ENCODE assay signal across 9 mouse cellular contexts in the genomic region with DNA sequence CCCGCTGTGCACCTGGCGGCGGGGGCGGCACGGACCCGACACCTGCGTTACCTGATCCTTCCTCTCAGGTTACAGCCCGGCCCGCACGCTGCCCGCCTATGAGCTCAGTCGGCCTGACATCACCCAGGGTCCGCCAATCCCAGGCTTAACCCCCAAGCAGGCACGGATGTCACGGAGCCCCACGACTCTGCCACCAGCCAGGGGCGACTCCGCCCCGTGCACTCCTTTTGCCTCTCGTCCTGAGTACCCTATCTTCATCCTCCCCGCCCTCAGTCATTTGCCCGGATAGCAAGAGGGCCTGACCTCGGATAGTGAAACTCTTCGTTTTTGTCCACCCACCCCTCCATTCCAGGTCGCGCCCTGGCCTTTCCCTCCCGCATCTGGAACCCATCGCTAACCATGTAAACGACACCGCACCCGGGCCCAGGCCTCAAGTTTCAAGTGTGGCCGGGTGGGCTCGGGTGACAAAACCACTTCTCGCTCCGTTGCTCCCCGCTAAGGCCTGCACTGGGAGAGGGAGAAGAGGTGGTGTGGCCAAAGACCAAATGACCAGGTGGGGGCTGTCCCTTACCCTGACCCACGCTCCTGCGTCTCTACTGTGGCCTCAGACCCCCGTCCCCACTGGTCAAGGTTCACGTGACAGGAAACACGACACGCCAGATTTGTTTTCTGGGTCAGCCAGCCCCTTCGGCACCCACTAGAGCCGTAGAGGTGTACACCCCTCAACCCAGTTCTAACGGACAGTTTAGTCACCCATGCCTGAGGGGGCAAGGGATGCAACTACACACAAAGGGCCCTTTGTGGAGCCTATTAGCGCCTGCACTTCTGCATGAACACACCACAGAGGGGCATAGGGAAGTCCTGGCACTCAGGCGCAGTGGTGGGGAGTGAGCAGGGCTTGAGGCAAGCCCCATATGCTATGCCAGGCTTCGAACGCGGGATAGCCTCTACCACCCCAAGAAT. TPM values are rescaled to one million over a fixed set of nuclear protein-coding genes. Genes with fewer than 3 reads are reported as not detected.
DNase-seq lines count a peak whose midpoint lies in the region; ATAC-seq and TF ChIP-seq lines count a peak whose summit lies in the region.
"Had no signal": no experiment of that assay in that cellular context is flagged by ENCODE, and none has a peak within 500 bp of the region (broad histone marks: within the 10 kb centered on the region; RNA-seq: fewer than 3 reads in every experiment).

No protein-coding gene starts in this region.

- ATAC-seq in kidney, postnatal 0 days (replicated peaks; ENCODE audit: low FRiP score, low read depth) = peak; percentile 33
- 0 out of 2 replicates have a peak, but pooled peaks have one; percentile 8 for ATAC-seq in embryonic facial prominence, embryonic 13.5 days (ENCODE audit: insufficient number of reproducible peaks, insufficient read depth, low FRiP score, low TSS enrichment, low read depth)
- ATAC-seq in neural tube, embryonic 15.5 days (ENCODE audit: low FRiP score) = no peak

- peak overlapping the region; percentile 66 for H3K4me2 ChIP-seq in kidney, postnatal 0 days (ENCODE audit: low read length)
- peak overlapping the region; percentile 80 for H3K4me2 ChIP-seq in embryonic facial prominence, embryonic 13.5 days
- H3K4me2 ChIP-seq in neural tube, embryonic 15.5 days = peak overlapping the region; percentile 61

- peaks cover 21% of the 10 kb centered on the region; the same call in 1 of the 2 replicates for H3K4me1 ChIP-seq in kidney, postnatal 0 days (replicated peaks; ENCODE audit: insufficient read depth, low read length)
- H3K4me1 ChIP-seq in embryonic facial prominence, embryonic 13.5 days = peaks cover 32% of the 10 kb centered on the region
- H3K4me1 ChIP-seq in neural tube, embryonic 15.5 days = peaks cover 21% of the 10 kb centered on the region

- H3K9me3 ChIP-seq in kidney, postnatal 0 days (replicated peaks; ENCODE audit: low read length) = no peaks in the 10 kb centered on the region
- no peaks in the 10 kb centered on the region for H3K9me3 ChIP-seq in embryonic facial prominence, embryonic 13.5 days
- H3K9me3 ChIP-seq in neural tube, embryonic 15.5 days (replicated peaks) = no peaks in the 10 kb centered on the region

- H3K9ac ChIP-seq in kidney, postnatal 0 days (ENCODE audit: low read depth, low read length) = peak overlapping the region; percentile 53
- peak overlapping the region; percentile 65; the same call in 1 of the 2 replicates for H3K9ac ChIP-seq in embryonic facial prominence, embryonic 13.5 days
- no peak overlapping the region for H3K9ac ChIP-seq in neural tube, embryonic 15.5 days (replicated peaks)

- DNase-seq in kidney, postnatal 0 days (ENCODE audit: low spot score) = peak; percentile 68
- DNase-seq in kidney, adult 8-10 months = no peak
- DNase-seq in kidney, postnatal 10 days = peak; percentile 47
- DNase-seq in cerebellum, adult 11-12 months = no peak
- no peak for DNase-seq in layer of hippocampus, postnatal 10 days (ENCODE audit: low spot score in 2 of 2)
- no peak for DNase-seq in lung, postnatal 14 days

- WGBS in kidney, postnatal 0 days = 6% methylated on average over 50 of the region's 50 CpGs
- WGBS in embryonic facial prominence, embryonic 13.5 days = 3% methylated on average over 50 of the region's 50 CpGs
- WGBS in neural tube, embryonic 15.5 days = 5% methylated on average over 50 of the region's 50 CpGs

- peak overlapping the region; percentile 84 for H3K27ac ChIP-seq in kidney, postnatal 0 days
- no peak overlapping the region for H3K27ac ChIP-seq in embryonic facial prominence, embryonic 13.5 days
- H3K27ac ChIP-seq in neural tube, embryonic 15.5 days (replicated peaks) = no peak overlapping the region
- H3K27ac ChIP-seq: left cerebral cortex, adult 2 months had no signal

- H3K36me3 ChIP-seq in kidney, postnatal 0 days (ENCODE audit: insufficient read depth, low read length) = no peaks in the 10 kb centered on the region
- no peaks in the 10 kb centered on the region for H3K36me3 ChIP-seq in embryonic facial prominence, embryonic 13.5 days
- H3K36me3 ChIP-seq in neural tube, embryonic 15.5 days = no peaks in the 10 kb centered on the region

- peak overlapping the region; percentile 37 for H3K4me3 ChIP-seq in kidney, postnatal 0 days (replicated peaks; ENCODE audit: low read depth, low read length)
- H3K4me3 ChIP-seq in embryonic facial prominence, embryonic 13.5 days = peak overlapping the region; percentile 46
- peak overlapping the region; percentile 36 for H3K4me3 ChIP-seq in neural tube, embryonic 15.5 days (replicated peaks)

- TF ChIP-seq CTCF in kidney, postnatal 0 days (IDR thresholded peaks at IDR 0.05; ENCODE audit: low read depth) = no peak

- peaks cover 28% of the 10 kb centered on the region for H3K27me3 ChIP-seq in kidney, postnatal 0 days (ENCODE audit: insufficient read depth, low read length)
- peaks cover 84% of the 10 kb centered on the region for H3K27me3 ChIP-seq in embryonic facial prominence, embryonic 13.5 days
- peaks cover 86% of the 10 kb centered on the region for H3K27me3 ChIP-seq in neural tube, embryonic 15.5 days (replicated peaks)

RNA-seq across cellular contexts. Expression of a gene that starts 16.4 kb away (rescaled TPM):
- 0.68 and 0.83 TPM in 2 replicates for polyA plus RNA-seq in kidney, postnatal 0 days (2015; fragmentation: Nextera tagmentation; extraction: Ambion mirVana)
- 1.1 and 1.5 TPM in 2 replicates for polyA plus RNA-seq in embryonic facial prominence, embryonic 13.5 days (2015; fragmentation: Nextera tagmentation; extraction: Ambion mirVana)
- 1.2 and 2.4 TPM in 2 replicates for polyA plus RNA-seq in neural tube, embryonic 15.5 days (2015; fragmentation: Nextera tagmentation; extraction: Ambion mirVana)
- 10 to 100 TPM; 14.0 to 15.1 TPM for total RNA-seq in layer of hippocampus, postnatal 10 days (2021)

RNA-seq across cellular contexts. Expression of a gene that starts 20.1 kb away (rescaled TPM):
- 32.9 and 35.0 TPM in 2 replicates for polyA plus RNA-seq in kidney, postnatal 0 days (2015; fragmentation: Nextera tagmentation; extraction: Ambion mirVana)
- polyA plus RNA-seq in embryonic facial prominence, embryonic 13.5 days (2015; fragmentation: Nextera tagmentation; extraction: Ambion mirVana) = 3.4 and 5.9 TPM in 2 replicates
- 0.31 and 3.3 TPM in 2 replicates for polyA plus RNA-seq in neural tube, embryonic 15.5 days (2015; fragmentation: Nextera tagmentation; extraction: Ambion mirVana)
- under 1 TPM; 0.62 to 0.78 TPM for total RNA-seq in layer of hippocampus, postnatal 10 days (2021)

RNA-seq across cellular contexts. Expression of a gene that starts 26.6 kb away (rescaled TPM):
- polyA plus RNA-seq in kidney, postnatal 0 days (2015; fragmentation: Nextera tagmentation; extraction: Ambion mirVana) = 0.41 and 0.78 TPM in 2 replicates
- 0.10 TPM in 1 of 2 replicates, not detected in the other for polyA plus RNA-seq in embryonic facial prominence, embryonic 13.5 days (2015; fragmentation: Nextera tagmentation; extraction: Ambion mirVana)
- not detected in 2 replicates for polyA plus RNA-seq in neural tube, embryonic 15.5 days (2015; fragmentation: Nextera tagmentation; extraction: Ambion mirVana)
- total RNA-seq in layer of hippocampus, postnatal 10 days (2021) = not detected
- total RNA-seq: left cerebral cortex, adult 2 months had no signal

RNA-seq across cellular contexts. Expression of a gene that starts 45.8 kb away (rescaled TPM):
- 56.4 and 63.5 TPM in 2 replicates for polyA plus RNA-seq in kidney, postnatal 0 days (2015; fragmentation: Nextera tagmentation; extraction: Ambion mirVana)
- polyA plus RNA-seq in embryonic facial prominence, embryonic 13.5 days (2015; fragmentation: Nextera tagmentation; extraction: Ambion mirVana) = 48.5 and 54.1 TPM in 2 replicates
- 402 and 456 TPM in 2 replicates for polyA plus RNA-seq in neural tube, embryonic 15.5 days (2015; fragmentation: Nextera tagmentation; extraction: Ambion mirVana)
- 100 to 1,000 TPM; 426 to 431 TPM for total RNA-seq in layer of hippocampus, postnatal 10 days (2021)

RNA-seq across cellular contexts. Expression of a gene that starts 59.8 kb away (rescaled TPM):
- polyA plus RNA-seq in kidney, postnatal 0 days (2015; fragmentation: Nextera tagmentation; extraction: Ambion mirVana) = 18.3 and 19.3 TPM in 2 replicates
- 19.5 and 22.2 TPM in 2 replicates for polyA plus RNA-seq in embryonic facial prominence, embryonic 13.5 days (2015; fragmentation: Nextera tagmentation; extraction: Ambion mirVana)
- polyA plus RNA-seq in neural tube, embryonic 15.5 days (2015; fragmentation: Nextera tagmentation; extraction: Ambion mirVana) = 13.5 and 13.6 TPM in 2 replicates
- total RNA-seq in layer of hippocampus, postnatal 10 days (2021) = 10 to 100 TPM; 76.0 to 79.6 TPM

Comparison
In these comparisons a context has a peak if more than half of its experiments do, and no peak if none do; other contexts are left out.
1. DNase-seq: peak in kidney, postnatal 0 days (single experiment) and kidney, postnatal 10 days (single experiment); none in kidney, adult 8-10 months (0 of 2), cerebellum, adult 11-12 months (single experiment), layer of hippocampus, postnatal 10 days (0 of 2) and lung, postnatal 14 days (single experiment).
2. Peak in every context shown above with its lines, with median percentiles within 50 percentile points of each other: H3K4me2 ChIP-seq and H3K4me3 ChIP-seq.